Mouse (Mus musculus): ENCODE results near the gene Stum. TPM values are rescaled to one million over a fixed set of nuclear protein-coding genes. Genes with fewer than 3 reads are reported as not detected.

The Stum gene
- polyA plus RNA-seq, 1 experiment = not detected

DNA sequence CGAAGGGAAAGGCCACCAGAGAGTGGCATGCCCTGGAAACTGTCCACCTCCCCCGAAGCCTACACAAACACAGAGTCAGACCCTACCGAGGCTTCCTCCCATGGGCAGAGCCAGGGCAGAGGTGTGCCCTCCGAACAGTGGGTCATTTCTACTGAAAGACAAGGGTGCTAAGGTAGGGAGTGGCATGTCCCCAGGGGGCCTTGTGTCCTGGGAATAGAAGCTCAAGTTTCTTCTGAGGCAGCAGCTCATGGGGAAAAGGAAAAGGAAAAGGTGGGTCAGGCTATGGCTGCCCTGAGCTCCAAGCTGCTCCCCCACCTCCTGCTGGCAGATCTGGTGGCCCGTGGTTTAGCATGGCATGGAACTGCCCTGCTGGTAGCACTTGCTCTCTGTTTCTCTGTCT is 73.5 kb downstream of the Stum start:
- Histone ChIP-seq H3K27me3 (replicated peaks) (no peaks in the 10 kb centered on the region), H3K36me3 (replicated peaks; ENCODE audit: low read length) (peaks cover 89% of the 10 kb centered on the region), H3K9me3 (no peaks in the 10 kb centered on the region), H3K4me3 (replicated peaks) (peak overlapping the region; percentile 53), H3K4me1 (peaks cover 99% of the 10 kb centered on the region)
- TF ChIP-seq GATA1 (IDR thresholded peaks at IDR 0.05; ENCODE audit: borderline replicate concordance, low read length) (no peak), FLI1 (IDR thresholded peaks at IDR 0.05; ENCODE audit: low read length) (no peak)

DNA sequence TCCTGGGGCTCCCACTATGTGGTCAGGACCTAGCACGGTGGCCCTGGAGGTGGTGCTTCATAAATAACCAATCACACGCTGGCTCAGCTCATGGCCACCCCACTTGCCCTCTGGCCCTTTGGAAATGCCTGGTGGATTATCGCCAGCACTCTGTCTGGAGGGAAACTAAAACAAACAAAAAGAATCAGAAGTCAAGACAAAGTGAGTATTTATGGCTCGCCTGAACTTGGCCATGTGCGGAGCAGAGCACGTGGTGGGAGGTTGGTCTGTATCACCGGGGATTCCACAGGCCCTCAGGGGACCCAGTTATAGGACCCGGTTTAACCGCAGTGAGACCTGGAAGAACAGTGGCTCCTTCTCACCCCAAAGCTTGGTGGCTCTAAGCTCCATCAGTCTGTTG is 74.5 kb downstream of the Stum start:
- Histone ChIP-seq H3K27me3 (replicated peaks) (no peaks in the 10 kb centered on the region), H3K4me1 (peaks cover 99% of the 10 kb centered on the region)
- no peak for TF ChIP-seq GATA1 (IDR thresholded peaks at IDR 0.05; ENCODE audit: borderline replicate concordance, low read length)
- no peak for TF ChIP-seq FLI1 (IDR thresholded peaks at IDR 0.05; ENCODE audit: low read length)

DNA sequence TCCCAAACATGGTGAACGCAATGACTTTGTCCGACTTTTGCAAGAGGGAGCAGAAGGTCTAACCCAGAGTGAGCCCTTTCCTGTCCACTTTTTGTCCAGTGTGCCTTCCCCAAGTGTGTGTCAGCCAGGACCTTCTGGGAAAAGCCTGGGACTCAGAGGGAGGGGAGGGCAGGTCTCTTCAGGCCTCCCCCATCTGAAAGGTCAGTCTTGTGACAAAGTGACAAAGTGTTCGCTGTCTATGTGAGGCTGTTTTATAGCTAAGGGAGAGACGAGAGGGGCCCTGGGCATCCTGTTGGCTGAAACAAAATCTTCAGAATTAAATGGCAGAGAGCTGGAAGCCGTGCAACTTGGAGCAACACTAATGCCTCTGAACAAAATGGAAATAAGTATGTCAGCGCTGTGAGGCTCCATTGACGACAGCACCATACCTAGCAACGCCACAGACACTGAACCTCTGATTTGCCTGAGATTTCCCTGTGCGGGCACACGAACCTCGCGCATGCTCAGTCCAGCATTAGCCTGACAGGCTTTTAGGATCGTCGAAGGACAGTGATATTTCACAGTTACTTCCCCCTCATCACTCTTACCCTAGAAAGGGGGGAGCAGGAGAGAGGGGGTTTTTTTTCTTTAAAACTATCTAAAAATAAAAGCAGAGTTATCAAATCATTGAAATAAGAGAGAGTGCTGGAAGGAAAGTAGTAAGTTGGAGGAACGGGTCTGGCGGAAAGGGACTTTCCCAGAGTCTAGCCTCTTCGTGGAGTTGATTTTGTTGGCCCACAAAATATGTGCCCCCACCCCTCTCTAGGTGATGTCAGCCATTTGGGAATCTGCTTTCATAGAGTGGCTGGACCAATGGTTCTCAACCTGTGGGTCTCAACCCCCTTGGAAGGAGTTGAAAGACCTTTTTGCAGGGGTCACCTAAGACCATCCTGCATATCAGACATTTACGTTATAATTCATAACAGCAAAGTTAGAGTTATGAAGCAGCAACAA is 75.3 kb downstream of the Stum start:
- H3K36me3 ChIP-seq (replicated peaks; ENCODE audit: low read length) = peaks cover 78% of the 10 kb centered on the region
- H3K4me1 ChIP-seq = peaks cover 99% of the 10 kb centered on the region
- H3K4me3 ChIP-seq (replicated peaks) = no peak overlapping the region
- H3K27me3 ChIP-seq (replicated peaks) = no peaks in the 10 kb centered on the region
- no peaks in the 10 kb centered on the region for H3K9me3 ChIP-seq
- TF ChIP-seq FLI1 (IDR thresholded peaks at IDR 0.05; ENCODE audit: low read length) (no peak), GATA1 (IDR thresholded peaks at IDR 0.05; ENCODE audit: borderline replicate concordance, low read length) (no peak)

More for the DNA sequence above, 74.5 kb downstream of the Stum start:
- Histone ChIP-seq H3K4me3 (replicated peaks) (peak overlapping the region; percentile 19), H3K9me3 (no peaks in the 10 kb centered on the region), H3K36me3 (replicated peaks; ENCODE audit: low read length) (peaks cover 83% of the 10 kb centered on the region)

GRCm38 (mm10) chr1:180407171-180407671 is 76.1 kb downstream of the Stum start:
- Histone ChIP-seq H3K36me3 (replicated peaks; ENCODE audit: low read length) (peaks cover 76% of the 10 kb centered on the region), H3K27me3 (replicated peaks) (no peaks in the 10 kb centered on the region), H3K4me1 (peaks cover 100% of the 10 kb centered on the region), H3K9me3 (no peaks in the 10 kb centered on the region), H3K4me3 (replicated peaks) (peak overlapping the region; percentile 66)
- TF ChIP-seq FLI1 (IDR thresholded peaks at IDR 0.05; ENCODE audit: low read length) = no peak
- no peak for TF ChIP-seq GATA1 (IDR thresholded peaks at IDR 0.05; ENCODE audit: borderline replicate concordance, low read length)

- no peak overlapping the region for H3K4me3 ChIP-seq (replicated peaks)
- peaks cover 100% of the 10 kb centered on the region for H3K4me1 ChIP-seq
- peaks cover 79% of the 10 kb centered on the region for H3K36me3 ChIP-seq (replicated peaks; ENCODE audit: low read length)
- no peak for TF ChIP-seq FLI1 (IDR thresholded peaks at IDR 0.05; ENCODE audit: low read length)
- no peaks in the 10 kb centered on the region for H3K27me3 ChIP-seq (replicated peaks)
- no peaks in the 10 kb centered on the region for H3K9me3 ChIP-seq
Measured at GRCm38 (mm10) chr1:180406336-180407035, 76.8 kb downstream of the Stum start.

DNA sequence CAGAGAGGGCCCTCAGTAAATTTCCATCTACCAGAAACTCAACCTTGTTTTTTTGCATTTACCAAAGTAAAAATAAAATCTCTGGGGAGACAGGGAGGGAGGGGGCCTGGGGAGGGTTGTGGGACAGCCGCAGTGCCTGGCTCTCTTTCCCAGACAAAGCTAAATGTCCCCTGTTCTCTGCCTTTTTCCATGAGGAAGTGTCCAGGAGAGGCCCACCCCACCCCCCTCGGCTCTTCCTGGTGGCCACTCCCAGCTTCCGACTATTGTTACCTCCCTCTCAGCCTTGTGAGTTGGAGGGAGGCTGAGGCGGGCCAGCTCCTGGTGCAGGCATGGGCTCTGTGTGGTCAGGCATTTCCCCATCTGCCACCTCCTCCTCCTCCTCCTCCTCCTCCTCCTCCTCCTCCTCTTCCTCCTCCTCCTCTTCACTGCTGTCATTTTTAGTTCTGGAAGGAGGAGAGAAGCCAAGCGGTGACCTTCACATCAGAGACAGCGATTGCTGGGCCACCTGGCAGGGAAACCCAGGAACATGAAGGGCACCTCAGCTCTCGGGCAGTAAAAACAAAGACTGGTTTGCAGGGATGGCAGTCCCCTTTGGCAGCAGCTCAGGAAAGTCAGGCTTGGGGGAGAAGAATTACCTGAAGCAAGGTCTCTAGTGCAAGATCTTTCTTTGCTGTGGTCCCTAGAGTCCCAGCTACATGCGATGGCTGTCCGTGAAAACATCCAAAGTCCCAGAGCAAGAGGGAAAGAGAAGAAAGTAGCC is 77.5 kb downstream of the Stum start:
- TF ChIP-seq FLI1 (IDR thresholded peaks at IDR 0.05; ENCODE audit: low read length) (no peak), GATA1 (IDR thresholded peaks at IDR 0.05; ENCODE audit: borderline replicate concordance, low read length) (no peak)
- Histone ChIP-seq H3K4me3 (replicated peaks) (peak overlapping the region; percentile 46), H3K27me3 (replicated peaks) (no peaks in the 10 kb centered on the region), H3K4me1 (peaks cover 100% of the 10 kb centered on the region), H3K9me3 (no peaks in the 10 kb centered on the region), H3K36me3 (replicated peaks; ENCODE audit: low read length) (peaks cover 79% of the 10 kb centered on the region)

DNA sequence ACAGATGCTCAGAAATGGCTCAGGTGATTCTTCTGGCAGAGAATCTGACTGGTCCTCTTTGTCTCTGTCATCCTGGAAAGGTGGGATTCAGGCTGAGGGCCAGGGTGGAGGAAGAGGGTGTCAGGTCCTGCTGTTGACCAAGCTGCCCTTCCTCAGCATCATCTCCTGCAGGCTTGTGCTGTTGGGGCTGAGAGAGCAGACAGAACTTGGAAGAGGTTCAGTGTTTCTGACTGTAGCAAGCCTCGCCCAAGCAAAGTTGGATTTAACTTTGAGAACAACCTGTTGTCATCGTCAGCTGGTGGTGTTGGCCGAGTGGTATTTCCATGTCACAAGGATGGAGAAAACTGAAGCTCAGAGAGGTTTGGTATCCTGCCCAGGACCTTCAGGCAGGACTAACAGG is 78.6 kb downstream of the Stum start:
- Histone ChIP-seq H3K27me3 (replicated peaks) (no peaks in the 10 kb centered on the region), H3K36me3 (replicated peaks; ENCODE audit: low read length) (peaks cover 81% of the 10 kb centered on the region), H3K4me1 (peaks cover 100% of the 10 kb centered on the region), H3K4me3 (replicated peaks) (peak overlapping the region; percentile 89), H3K9me3 (no peaks in the 10 kb centered on the region)
- TF ChIP-seq FLI1 (IDR thresholded peaks at IDR 0.05; ENCODE audit: low read length) = no peak
- TF ChIP-seq GATA1 (IDR thresholded peaks at IDR 0.05; ENCODE audit: borderline replicate concordance, low read length) = no peak

DNA sequence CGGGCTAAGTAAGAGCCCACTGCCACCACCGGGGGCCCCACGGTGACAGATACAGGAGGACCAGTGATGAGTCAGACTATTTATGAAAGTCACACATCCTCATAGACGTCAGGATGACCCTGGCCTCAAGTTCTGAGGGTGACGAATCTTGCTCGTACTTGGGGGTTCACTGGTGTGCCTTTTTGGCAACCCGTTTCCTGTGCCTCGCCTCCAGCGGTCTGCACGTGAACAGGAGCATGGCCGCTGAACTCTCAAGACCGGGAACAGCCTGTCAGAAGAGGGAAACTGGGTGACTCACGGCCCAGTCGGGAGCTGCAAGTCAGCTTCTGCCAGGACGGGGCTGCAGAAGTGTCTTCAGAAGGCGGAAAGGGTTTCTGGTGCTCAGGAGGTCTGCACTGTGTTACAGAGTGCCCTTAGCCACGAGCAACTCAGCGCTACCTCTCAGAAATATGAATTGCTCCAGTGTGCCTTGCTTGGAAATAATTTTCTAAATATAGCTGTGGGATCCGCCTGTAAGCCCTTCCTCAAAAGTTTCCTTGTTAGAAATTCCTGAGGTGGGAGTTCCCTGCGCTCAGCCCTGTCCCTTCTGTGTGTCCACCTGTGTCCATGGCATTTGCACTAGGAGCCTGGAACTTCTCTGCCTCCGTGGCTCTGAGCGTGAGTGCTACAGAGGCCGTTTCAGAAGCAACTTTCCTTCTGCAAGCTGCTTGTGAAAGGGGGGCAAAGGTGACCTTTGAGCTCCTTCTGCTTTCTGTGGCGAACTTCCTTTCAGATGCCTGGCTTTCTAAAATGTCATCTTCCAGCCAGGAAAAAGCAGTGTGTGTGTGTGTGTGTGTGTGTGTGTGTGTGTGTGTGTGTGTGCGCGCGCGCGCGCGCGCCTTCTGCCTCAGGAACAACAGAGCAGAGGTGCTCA is 79.4 kb downstream of the Stum start:
- H3K9me3 ChIP-seq = no peaks in the 10 kb centered on the region
- TF ChIP-seq FLI1 (IDR thresholded peaks at IDR 0.05; ENCODE audit: low read length) (0 out of 2 replicates have a peak, but pooled peaks have one; percentile 17), GATA1 (IDR thresholded peaks at IDR 0.05; ENCODE audit: borderline replicate concordance, low read length) (no peak)
- no peaks in the 10 kb centered on the region for H3K27me3 ChIP-seq (replicated peaks)
- peaks cover 98% of the 10 kb centered on the region for H3K4me1 ChIP-seq
- peaks cover 76% of the 10 kb centered on the region for H3K36me3 ChIP-seq (replicated peaks; ENCODE audit: low read length)
- peak overlapping the region; percentile 89 for H3K4me3 ChIP-seq (replicated peaks)
